Mouse (Mus musculus) liver, embryonic 14.5 days (tissue): ENCODE measurements around the gene Disp1.

ENCODE experiments used
- CTCF ChIP-seq: IDR thresholded peaks from 2 replicates; pipeline ENCODE4 v1.5.1; 2016; ENCODE audit warnings: antibody characterized with exemption, low read depth, control low read depth
- EP300 ChIP-seq: IDR thresholded peaks from 2 replicates; pipeline ENCODE4 v1.6.1; 2016; ENCODE audit warnings: antibody characterized with exemption, low read depth

- TF ChIP-seq CTCF (no peak), EP300 (no peak)
Measured at GRCm38 (mm10) chr1:183117827-183118825, 103.2 kb downstream of the Disp1 start.
